Mouse (Mus musculus) kidney, adult 8-10 months (tissue): ENCODE results near the gene Padi3.

ENCODE experiments used
- DNase-seq, 2 experiments: peaks; one replicate each; pipeline ENCODE4 v3.0.0; 2022

Gene Padi3

DNA sequence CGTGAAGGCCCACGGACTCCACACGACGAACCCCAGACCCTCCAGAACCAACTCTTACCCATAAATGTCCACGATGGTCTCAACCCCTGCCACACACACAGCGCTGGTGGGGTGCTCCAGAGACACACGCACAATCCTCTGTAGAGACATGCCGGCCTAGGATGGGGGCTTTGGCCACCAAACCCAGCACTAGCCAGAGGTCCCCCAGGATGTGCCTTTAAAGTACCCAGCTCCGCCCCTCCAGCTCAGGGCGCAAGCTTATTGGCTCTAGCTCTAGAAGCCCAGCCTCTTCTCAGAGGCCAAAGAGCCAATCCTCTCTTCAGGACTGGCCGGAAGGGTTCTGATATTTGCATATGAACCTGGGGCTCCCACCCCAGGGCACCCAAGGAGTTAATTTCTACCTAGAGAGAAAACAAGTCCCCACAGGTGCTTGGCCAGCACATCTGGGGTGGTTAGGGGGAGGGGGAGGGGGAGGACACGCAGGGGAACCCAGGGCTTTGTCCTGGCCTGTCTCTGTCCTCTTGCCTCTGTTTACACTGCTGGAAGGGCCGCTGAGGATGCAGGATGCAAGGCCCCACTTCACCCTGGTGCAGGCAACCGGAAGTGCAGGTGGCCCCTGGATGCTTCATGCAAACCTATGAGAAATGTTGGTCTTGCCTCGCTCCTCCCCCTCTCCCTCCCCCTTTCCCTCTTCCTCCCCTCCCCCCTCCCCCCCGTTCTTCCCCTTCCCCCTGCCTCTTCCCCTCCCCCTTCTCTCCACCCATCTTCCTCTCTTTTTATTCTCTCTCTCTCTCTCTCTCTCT lies at the start of gene Padi3:
Gene Padi3 (minus strand): TSS at position 191 of the 803 bp plus-strand sequence.
- DNase-seq: peak in 1 of 2 experiments; percentile 6

DNA sequence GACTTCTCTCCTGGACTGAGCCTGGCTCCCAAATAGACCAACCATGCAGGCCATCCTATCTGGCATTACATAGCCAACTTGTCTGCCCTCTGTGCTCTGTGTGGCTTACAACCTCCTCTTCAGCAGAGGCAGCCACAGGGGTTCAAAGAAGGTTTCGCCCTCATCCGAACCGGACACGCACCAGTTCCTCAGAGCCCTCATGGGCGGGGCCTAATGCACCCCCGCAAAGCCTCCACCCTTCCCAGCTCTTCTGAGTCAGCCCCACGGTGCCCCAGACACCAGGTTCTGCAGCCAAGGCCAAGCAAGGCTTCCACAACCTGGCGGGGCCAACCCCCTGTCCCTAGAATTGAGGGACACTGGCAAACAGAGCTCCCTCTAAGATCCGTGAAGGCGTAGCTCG lies 48.8 kb upstream of the Padi3 start:
- DNase-seq: no peak

DNA sequence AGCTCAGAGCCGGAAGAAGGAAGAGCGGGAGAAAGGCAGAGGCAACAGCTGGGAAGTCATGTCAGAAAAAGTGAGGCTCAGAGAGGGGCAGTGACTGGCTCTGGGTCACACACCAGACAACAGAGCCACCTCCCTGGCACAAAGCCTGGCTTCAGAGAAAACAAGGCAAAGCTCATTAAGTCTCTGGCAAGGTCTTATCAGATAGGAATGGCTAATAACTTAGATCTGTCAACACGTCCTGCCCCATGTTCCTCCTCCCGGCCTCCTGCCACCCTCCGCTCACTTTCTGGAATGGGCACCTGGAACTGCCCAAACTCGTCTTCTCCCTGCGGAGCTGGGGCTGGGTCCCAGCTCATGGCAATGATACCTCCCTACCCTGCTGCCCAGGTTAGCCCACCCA lies 47.4 kb upstream of the Padi3 start:
- no peak for DNase-seq

GRCm38 (mm10) chr4:140857041-140857440 lies 46.6 kb upstream of the Padi3 start:
- DNase-seq: no peak

- DNase-seq: no peak
These were observed 44.7 kb upstream of the Padi3 start for GRCm38 (mm10) chr4:140855151-140855550.

- no peak for DNase-seq
These were observed 44.0 kb upstream of the Padi3 start for GRCm38 (mm10) chr4:140854455-140854864.

- DNase-seq: no peak
These were observed 43.2 kb upstream of the Padi3 start for GRCm38 (mm10) chr4:140853626-140854025.

DNA sequence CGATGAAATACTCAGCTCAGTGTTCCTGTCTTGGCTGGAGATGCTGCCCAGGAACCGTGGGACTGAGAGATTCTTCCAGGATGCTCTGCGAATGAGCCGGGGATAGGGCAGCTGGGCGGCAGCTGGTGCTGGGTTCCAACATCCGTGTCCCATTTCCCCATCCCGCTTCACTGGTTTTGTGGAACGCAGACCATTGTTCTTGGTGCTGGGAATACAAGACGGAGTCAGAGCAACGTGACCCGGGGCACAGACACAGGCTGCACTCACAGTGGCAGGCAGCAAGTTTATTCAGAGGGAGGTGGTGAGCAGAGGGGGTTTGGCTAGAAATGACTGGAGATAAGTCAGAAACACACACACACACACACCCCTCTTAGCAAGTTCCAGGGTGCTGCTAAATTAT lies 38.9 kb upstream of the Padi3 start:
- no peak for DNase-seq

DNA sequence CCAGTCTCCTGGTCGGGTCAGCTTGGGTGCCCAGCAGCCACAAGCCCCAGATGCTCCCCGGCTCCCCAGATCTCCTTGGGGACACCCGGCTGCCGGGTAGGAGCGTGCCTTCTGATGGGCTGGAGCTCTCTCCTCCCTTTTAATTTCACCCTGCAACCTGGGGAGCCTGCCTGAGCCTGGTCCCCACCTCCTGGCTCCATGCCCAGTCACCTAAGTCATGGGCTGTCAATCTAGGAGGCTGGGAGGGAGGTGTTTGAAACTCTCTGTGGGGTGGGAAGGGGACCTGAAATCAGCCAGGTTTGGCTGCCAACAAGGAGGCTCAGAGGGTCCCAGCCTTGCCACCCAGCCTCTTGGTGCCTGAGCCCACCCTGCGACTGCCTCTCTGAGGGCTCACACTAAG lies 35.2 kb upstream of the Padi3 start, which contains the start of gene Padi1:
Gene Padi1 (minus strand): TSS at position 113 of the 400 bp plus-strand sequence.
- DNase-seq: no peak

GRCm38 (mm10) chr4:140844991-140845390 lies 34.5 kb upstream of the Padi3 start:
- no peak for DNase-seq

GRCm38 (mm10) chr4:140843670-140844280 lies 33.3 kb upstream of the Padi3 start:
- DNase-seq: no peak

- no peak for DNase-seq
These were observed 32.5 kb upstream of the Padi3 start for GRCm38 (mm10) chr4:140842909-140843308.

- DNase-seq: no peak
These were observed 27.4 kb upstream of the Padi3 start for GRCm38 (mm10) chr4:140837879-140838278.

DNA sequence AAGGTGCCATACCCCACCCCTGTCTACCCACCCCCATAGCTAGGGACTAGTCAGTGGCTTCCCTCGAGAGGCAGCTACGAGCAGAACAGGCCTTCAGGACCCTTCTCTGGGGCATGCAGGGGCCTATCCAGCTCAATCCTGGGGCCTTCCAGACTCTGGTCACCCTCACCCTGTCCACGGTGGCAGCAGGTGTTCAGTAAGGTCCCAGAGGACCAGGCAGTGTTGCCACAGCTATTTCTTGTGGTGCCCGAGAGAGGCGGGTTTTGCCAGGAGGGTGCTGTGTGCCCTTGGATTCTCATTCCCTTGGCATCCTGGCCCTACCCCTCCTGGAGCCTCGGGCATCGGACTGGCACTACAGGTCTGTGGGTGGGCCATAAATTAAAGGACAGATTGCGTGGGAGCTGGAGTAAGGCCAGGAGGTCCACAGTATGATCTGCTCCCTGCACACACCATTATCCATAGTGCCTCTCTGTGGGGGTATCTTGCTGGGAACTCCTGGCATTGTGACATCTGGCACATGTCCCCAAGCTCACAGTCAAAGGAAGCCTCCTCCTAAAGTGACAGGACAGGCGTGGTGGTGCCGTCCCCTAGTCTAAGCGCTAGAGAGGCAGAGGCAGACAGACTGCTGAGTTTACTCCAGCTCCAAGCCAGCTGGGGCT lies 25.9 kb upstream of the Padi3 start:
- DNase-seq: no peak

- peak in 1 of 2 experiments; percentile 21 for DNase-seq
These were observed 25.2 kb upstream of the Padi3 start for GRCm38 (mm10) chr4:140835682-140836081.

- DNase-seq: no peak
These were observed 24.0 kb upstream of the Padi3 start for GRCm38 (mm10) chr4:140834327-140834934.

DNA sequence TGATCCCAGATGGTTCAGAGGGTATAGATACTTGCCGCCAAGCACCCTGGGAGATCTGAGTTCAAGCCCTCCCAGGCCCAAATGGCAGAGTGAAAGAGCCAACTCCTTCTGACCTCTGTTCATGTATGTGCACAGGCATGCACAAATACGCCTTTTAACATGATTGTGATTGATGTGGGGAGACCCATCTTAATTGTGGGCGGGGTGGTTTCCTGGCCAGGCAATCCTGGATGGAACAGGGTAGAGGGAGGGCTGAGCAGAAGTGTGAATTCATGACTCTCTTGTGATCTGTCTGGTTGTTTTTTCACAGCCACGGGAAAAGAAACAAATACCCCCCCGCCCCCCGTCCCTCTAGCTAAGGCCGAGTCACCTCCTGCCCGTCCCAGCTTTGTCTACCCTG lies 22.4 kb upstream of the Padi3 start:
- DNase-seq: no peak

DNA sequence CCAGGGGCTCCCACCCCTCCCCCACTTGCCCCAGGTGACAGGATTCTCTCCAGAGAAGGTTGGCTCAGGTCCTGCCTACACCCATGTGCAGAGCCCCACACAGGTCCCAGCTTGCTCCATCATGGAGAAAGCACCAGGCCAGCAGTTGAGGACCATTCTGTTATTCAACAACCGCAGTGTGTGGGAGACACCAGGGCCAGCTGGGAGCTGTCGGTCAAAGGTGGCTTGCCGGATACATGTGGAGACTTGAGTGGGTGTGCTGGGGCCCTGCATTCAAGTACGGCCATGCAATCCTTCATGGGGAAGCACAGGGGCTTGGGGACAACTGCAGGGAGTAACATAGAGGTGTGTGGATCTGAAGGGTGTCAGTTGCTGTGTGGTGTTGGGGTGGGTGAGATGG lies 21.4 kb upstream of the Padi3 start:
- DNase-seq: no peak

- DNase-seq: no peak
These were observed 16.8 kb upstream of the Padi3 start for GRCm38 (mm10) chr4:140827237-140827636.

- DNase-seq: no peak
These were observed 15.5 kb upstream of the Padi3 start for GRCm38 (mm10) chr4:140825942-140826341.

GRCm38 (mm10) chr4:140821988-140822387 lies 11.5 kb upstream of the Padi3 start:
- DNase-seq: peak in 1 of 2 experiments; percentile 53

DNA sequence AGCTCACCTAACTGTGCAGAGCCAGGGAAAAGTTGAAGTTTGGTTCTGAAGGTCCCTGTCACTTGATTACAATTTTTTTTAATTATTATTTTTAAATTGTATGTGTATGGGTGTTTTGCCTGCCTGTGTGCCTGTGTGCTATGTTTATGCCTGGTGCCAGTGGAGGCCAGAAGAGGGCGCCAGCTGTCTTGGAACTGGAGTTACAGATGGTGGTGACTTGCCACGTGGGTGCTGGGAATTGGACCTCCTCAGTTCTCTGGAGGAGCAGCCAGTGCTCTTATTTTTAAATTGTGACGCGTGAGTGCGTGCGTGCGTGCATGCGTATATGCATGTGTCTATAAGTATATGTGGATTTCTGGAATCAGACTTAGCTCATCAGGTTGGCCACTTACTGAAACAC lies 7.0 kb upstream of the Padi3 start:
- DNase-seq: no peak
